Mouse (Mus musculus) liver, postnatal 0 days (tissue): ENCODE results near the gene Hcar1.

Experiments used
- CTCF ChIP-seq: sonication (generic); IDR thresholded peaks from 2 replicates; pipeline ENCODE4 v1.5.1; 2016; ENCODE audit warnings: antibody characterized with exemption, low read depth
- EP300 ChIP-seq: IDR thresholded peaks from 2 replicates; pipeline ENCODE4 v1.6.1; 2016; ENCODE audit warnings: antibody characterized with exemption, low read depth, mild to moderate bottlenecking

DNA sequence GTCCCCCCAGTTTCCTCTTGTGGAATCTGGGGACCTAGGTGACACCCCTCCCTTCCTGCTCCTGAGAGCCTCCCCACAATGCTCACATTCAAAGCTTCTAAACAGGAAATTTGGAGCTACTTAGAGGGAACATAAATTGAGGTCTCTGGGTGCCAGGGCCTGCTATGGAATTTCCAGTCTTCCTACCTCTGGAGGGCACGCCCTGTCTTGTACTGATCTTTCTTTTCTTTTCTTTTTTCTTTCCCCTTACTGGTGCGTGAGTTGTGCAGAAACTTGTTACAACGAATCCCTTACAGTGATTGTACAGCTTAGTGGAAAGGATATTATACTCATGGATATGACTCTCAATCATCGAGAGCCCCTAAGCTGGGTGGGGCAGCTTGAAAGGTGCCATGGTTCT is 10.2 kb downstream of the Hcar1 start:
- TF ChIP-seq CTCF (no peak), EP300 (no peak)
